26 mouse cellular contexts compared by ENCODE assay signal in genomic region chr1:30923941-30924340, GRCm38 (mm10). TPM values are rescaled to one million over a fixed set of nuclear protein-coding genes. Genes with fewer than 3 reads are reported as not detected.
"Had no signal": no experiment of that assay in that cellular context is flagged by ENCODE, and none has a peak within 500 bp of the region (broad histone marks: within the 10 kb centered on the region; RNA-seq: fewer than 3 reads in every experiment).

No protein-coding gene starts in this region.

- H3K4me1 ChIP-seq: neural tube, embryonic 12.5 days; neural tube, embryonic 13.5 days; neural tube, embryonic 15.5 days; stomach, embryonic 15.5 days had no signal

- DNase-seq: retina, postnatal 1 day; right cerebral cortex, adult 18-20 months; right cerebral cortex, postnatal 14 days; right cerebral cortex, postnatal 25 days; right cerebral cortex, postnatal 4 days; spleen, adult 18-20 months; thymus, adult 18-20 months; thymus, adult 2 months; thymus, postnatal 14 days; thymus, postnatal 25 days; thymus, postnatal 36 days; thymus, postnatal 4 days had no signal

- H3K27ac ChIP-seq: neural tube, embryonic 12.5 days; neural tube, embryonic 13.5 days; neural tube, embryonic 15.5 days; stomach, embryonic 15.5 days; stomach, postnatal 0 days had no signal

- H3K27me3 ChIP-seq: neural tube, embryonic 12.5 days; neural tube, embryonic 13.5 days; neural tube, embryonic 15.5 days; stomach, embryonic 15.5 days had no signal

- H3K36me3 ChIP-seq: neural tube, embryonic 12.5 days; neural tube, embryonic 13.5 days; neural tube, embryonic 15.5 days; stomach, embryonic 15.5 days had no signal

- H3K9me3 ChIP-seq: neural tube, embryonic 15.5 days had no signal

- H3K4me3 ChIP-seq: neural tube, embryonic 12.5 days; neural tube, embryonic 13.5 days; neural tube, embryonic 15.5 days; stomach, embryonic 15.5 days had no signal

- H3K4me2 ChIP-seq: neural tube, embryonic 12.5 days; neural tube, embryonic 13.5 days; neural tube, embryonic 15.5 days; stomach, embryonic 15.5 days had no signal

- H3K9ac ChIP-seq: neural tube, embryonic 12.5 days; neural tube, embryonic 13.5 days; neural tube, embryonic 15.5 days; stomach, embryonic 15.5 days had no signal

RNA-seq across cellular contexts. Expression of gene AC153137.1, which starts 53.8 kb away (rescaled TPM):
- total RNA-seq: neutrophil, adult 5-6 weeks had no signal
- polyA plus RNA-seq: neural tube, embryonic 11.5 days; neural tube, embryonic 12.5 days; neural tube, embryonic 13.5 days; neural tube, embryonic 14.5 days; neural tube, embryonic 15.5 days; small intestine, adult 2 months; spleen, adult 2 months; stomach, embryonic 14.5 days; stomach, embryonic 15.5 days; stomach, embryonic 16.5 days; stomach, postnatal 0 days; thymus, adult 2 months; thymus, postnatal 0 days; urinary bladder, adult 2 months had no signal
